Mouse (Mus musculus): ENCODE measurements around the gene Stom. TPM values are rescaled to one million over a fixed set of nuclear protein-coding genes. Genes with fewer than 3 reads are reported as not detected.

The Stom gene
- total and polyA plus RNA-seq, 2 experiments, result 34.2 to 42.4 TPM

- Histone ChIP-seq H3K79me2 (ENCODE audit: control insufficient read depth, insufficient read depth, low read length) (no peaks in the 10 kb centered on the region), H3K9ac (ENCODE audit: low read depth, low read length) (no peak overlapping the region), H3K27me3 (ENCODE audit: control insufficient read depth, insufficient read depth, low read length) (no peaks in the 10 kb centered on the region), H3K4me1 (ENCODE audit: control insufficient read depth, insufficient read depth, low read length) (no peaks in the 10 kb centered on the region), H3K4me3 (ENCODE audit: insufficient read depth, low read depth, low read length) (no peak overlapping the region), H3K27ac (replicated peaks; ENCODE audit: insufficient read depth, low read depth, low read length) (no peak overlapping the region), H3K36me3 (ENCODE audit: control insufficient read depth, insufficient read depth, low read length) (no peaks in the 10 kb centered on the region)
- whole genome bisulfite sequencing, result 85% methylated on average over 12 of the region's 12 CpGs
- TF ChIP-seq CTCF (IDR thresholded peaks at IDR 0.05; ENCODE audit: low read depth, low read length) (no peak), POLR2A (IDR thresholded peaks at IDR 0.05; ENCODE audit: extremely low read depth, insufficient read depth, low read length) (no peak)
- DNase-seq (ENCODE audit: extremely low read depth, low read depth, low spot score), result no peak
These were observed 49.7 kb downstream of the Stom start for GRCm38 (mm10) chr2:35287017-35287620.

- no peaks in the 10 kb centered on the region for H3K79me2 ChIP-seq (ENCODE audit: control insufficient read depth, insufficient read depth, low read length)
- no peaks in the 10 kb centered on the region for H3K36me3 ChIP-seq (ENCODE audit: control insufficient read depth, insufficient read depth, low read length)
- no peak overlapping the region for H3K9ac ChIP-seq (ENCODE audit: low read depth, low read length)
- no peak overlapping the region for H3K27ac ChIP-seq (replicated peaks; ENCODE audit: insufficient read depth, low read depth, low read length)
- DNase-seq (ENCODE audit: extremely low read depth, low read depth, low spot score), result no peak
- no peaks in the 10 kb centered on the region for H3K27me3 ChIP-seq (ENCODE audit: control insufficient read depth, insufficient read depth, low read length)
- 89% methylated on average over 5 of the region's 5 CpGs for WGBS
- no peak for TF ChIP-seq CTCF (IDR thresholded peaks at IDR 0.05; ENCODE audit: low read depth, low read length)
- no peak for TF ChIP-seq POLR2A (IDR thresholded peaks at IDR 0.05; ENCODE audit: extremely low read depth, insufficient read depth, low read length)
- H3K4me1 ChIP-seq (ENCODE audit: control insufficient read depth, insufficient read depth, low read length), result no peaks in the 10 kb centered on the region
- H3K4me3 ChIP-seq (ENCODE audit: insufficient read depth, low read depth, low read length), result no peak overlapping the region
These were observed 51.6 kb downstream of the Stom start for GRCm38 (mm10) chr2:35285209-35285608.

- Histone ChIP-seq H3K4me1 (ENCODE audit: control insufficient read depth, insufficient read depth, low read length) (peaks cover 6% of the 10 kb centered on the region), H3K27me3 (ENCODE audit: control insufficient read depth, insufficient read depth, low read length) (no peaks in the 10 kb centered on the region), H3K27ac (replicated peaks; ENCODE audit: insufficient read depth, low read depth, low read length) (no peak overlapping the region), H3K4me3 (ENCODE audit: insufficient read depth, low read depth, low read length) (no peak overlapping the region), H3K79me2 (ENCODE audit: control insufficient read depth, insufficient read depth, low read length) (no peaks in the 10 kb centered on the region), H3K9ac (ENCODE audit: low read depth, low read length) (no peak overlapping the region), H3K36me3 (ENCODE audit: control insufficient read depth, insufficient read depth, low read length) (no peaks in the 10 kb centered on the region)
- WGBS, result 79% methylated on average over 4 of the region's 4 CpGs
- no peak for TF ChIP-seq CTCF (IDR thresholded peaks at IDR 0.05; ENCODE audit: low read depth, low read length)
- TF ChIP-seq POLR2A (IDR thresholded peaks at IDR 0.05; ENCODE audit: extremely low read depth, insufficient read depth, low read length), result no peak
- no peak for DNase-seq (ENCODE audit: extremely low read depth, low read depth, low spot score)
These were observed 52.8 kb downstream of the Stom start for GRCm38 (mm10) chr2:35283997-35284396.

GRCm38 (mm10) chr2:35282214-35282613 lies 54.6 kb downstream of the Stom start:
- no peak overlapping the region for H3K27ac ChIP-seq (replicated peaks; ENCODE audit: insufficient read depth, low read depth, low read length)
- no peak overlapping the region for H3K9ac ChIP-seq (ENCODE audit: low read depth, low read length)
- DNase-seq (ENCODE audit: extremely low read depth, low read depth, low spot score), result no peak
- H3K79me2 ChIP-seq (ENCODE audit: control insufficient read depth, insufficient read depth, low read length), result no peaks in the 10 kb centered on the region
- TF ChIP-seq CTCF (IDR thresholded peaks at IDR 0.05; ENCODE audit: low read depth, low read length) (no peak), POLR2A (IDR thresholded peaks at IDR 0.05; ENCODE audit: extremely low read depth, insufficient read depth, low read length) (no peak)
- no peaks in the 10 kb centered on the region for H3K27me3 ChIP-seq (ENCODE audit: control insufficient read depth, insufficient read depth, low read length)
- H3K36me3 ChIP-seq (ENCODE audit: control insufficient read depth, insufficient read depth, low read length), result no peaks in the 10 kb centered on the region
- WGBS, result 3% methylated on average over 32 of the region's 32 CpGs
- peak overlapping the region; percentile 14; the same call in 1 of the 2 replicates for H3K4me3 ChIP-seq (ENCODE audit: insufficient read depth, low read depth, low read length)
- H3K4me1 ChIP-seq (ENCODE audit: control insufficient read depth, insufficient read depth, low read length), result peaks cover 13% of the 10 kb centered on the region

GRCm38 (mm10) chr2:35280001-35280400 lies 56.8 kb downstream of the Stom start:
- Histone ChIP-seq H3K79me2 (ENCODE audit: control insufficient read depth, insufficient read depth, low read length) (no peaks in the 10 kb centered on the region), H3K27ac (replicated peaks; ENCODE audit: insufficient read depth, low read depth, low read length) (no peak overlapping the region), H3K9ac (ENCODE audit: low read depth, low read length) (no peak overlapping the region), H3K4me3 (ENCODE audit: insufficient read depth, low read depth, low read length) (no peak overlapping the region), H3K4me1 (ENCODE audit: control insufficient read depth, insufficient read depth, low read length) (peaks cover 13% of the 10 kb centered on the region), H3K36me3 (ENCODE audit: control insufficient read depth, insufficient read depth, low read length) (no peaks in the 10 kb centered on the region), H3K27me3 (ENCODE audit: control insufficient read depth, insufficient read depth, low read length) (no peaks in the 10 kb centered on the region)
- TF ChIP-seq CTCF (IDR thresholded peaks at IDR 0.05; ENCODE audit: low read depth, low read length) (no peak), POLR2A (IDR thresholded peaks at IDR 0.05; ENCODE audit: extremely low read depth, insufficient read depth, low read length) (no peak)
- peak; percentile 35 for DNase-seq (ENCODE audit: extremely low read depth, low read depth, low spot score)
- 34% methylated on average over 3 of the region's 3 CpGs for WGBS

GRCm38 (mm10) chr2:35278371-35279210 lies 58.2 kb downstream of the Stom start:
- 62% methylated on average over 7 of the region's 7 CpGs for WGBS

More at GRCm38 (mm10) chr2:35278371-35279210, 58.2 kb downstream of the Stom start:
- H3K9ac ChIP-seq (ENCODE audit: low read depth, low read length), result no peak overlapping the region
- peak overlapping the region; percentile 77 for H3K27ac ChIP-seq (replicated peaks; ENCODE audit: insufficient read depth, low read depth, low read length)
- no peak for TF ChIP-seq CTCF (IDR thresholded peaks at IDR 0.05; ENCODE audit: low read depth, low read length)
- H3K27me3 ChIP-seq (ENCODE audit: control insufficient read depth, insufficient read depth, low read length), result no peaks in the 10 kb centered on the region
- no peaks in the 10 kb centered on the region for H3K79me2 ChIP-seq (ENCODE audit: control insufficient read depth, insufficient read depth, low read length)
- H3K4me1 ChIP-seq (ENCODE audit: control insufficient read depth, insufficient read depth, low read length), result peaks cover 13% of the 10 kb centered on the region
- H3K36me3 ChIP-seq (ENCODE audit: control insufficient read depth, insufficient read depth, low read length), result no peaks in the 10 kb centered on the region
- H3K4me3 ChIP-seq (ENCODE audit: insufficient read depth, low read depth, low read length), result no peak overlapping the region
- DNase-seq (ENCODE audit: extremely low read depth, low read depth, low spot score), result peak; percentile 88
